Mouse (Mus musculus) heart, embryonic 12.5 days (tissue): ENCODE measurements around the gene Pde8a. TPM values are rescaled to one million over a fixed set of nuclear protein-coding genes. Genes with fewer than 3 reads are reported as not detected.

Experiments used
- ATAC-seq: fragments of 200-750 bp; cut with Nextera tagmentation; 2 replicates; pipeline ENCODE4 v1.8.0; 2017; ENCODE audit warnings: moderate TSS enrichment, moderate library complexity; ENCODE audit not compliant: insufficient number of reproducible peaks, low FRiP score
- H3K27ac ChIP-seq: fragments of 300-500 bp; sonication (generic); 2 replicates; pipeline ENCODE4 v1.5.1; 2016; ENCODE audit warnings: mild to moderate bottlenecking, moderate library complexity; ENCODE audit not compliant: poor library complexity, severe bottlenecking
- H3K27me3 ChIP-seq: fragments of 300-500 bp; sonication (generic); replicated peaks from 2 replicates; pipeline ENCODE4 v1.6.1; 2016; ENCODE audit warnings: mild to moderate bottlenecking, moderate library complexity
- H3K36me3 ChIP-seq: fragments of 300-500 bp; sonication (generic); 2 replicates; pipeline ENCODE4 v1.6.1; 2016; ENCODE audit warnings: mild to moderate bottlenecking, moderate library complexity
- H3K4me1 ChIP-seq: fragments of 300-500 bp; sonication (generic); replicated peaks from 2 replicates; pipeline ENCODE4 v1.6.1; 2016; ENCODE audit warnings: mild to moderate bottlenecking
- H3K4me2 ChIP-seq: fragments of 300-500 bp; sonication (generic); 2 replicates; pipeline ENCODE4 v1.6.1; 2016; ENCODE audit warnings: mild to moderate bottlenecking, moderate library complexity
- H3K4me3 ChIP-seq: fragments of 300-500 bp; sonication (generic); 2 replicates; pipeline ENCODE4 v1.5.1; 2016; ENCODE audit warnings: mild to moderate bottlenecking
- H3K9ac ChIP-seq: fragments of 300-500 bp; sonication (generic); 2 replicates; pipeline ENCODE4 v1.6.1; 2016; ENCODE audit warnings: mild to moderate bottlenecking, moderate library complexity
- H3K9me3 ChIP-seq: fragments of 300-500 bp; sonication (generic); replicated peaks from 2 replicates; pipeline ENCODE4 v1.6.1; 2016; ENCODE audit warnings: mild to moderate bottlenecking, moderate library complexity
- WGBS: fragments of 180-500 bp; shearing (Covaris S2); methylation state at CpG from one replicate; pipeline ENCODE4 v1.1.7; 2016; 5-methylcytosine and 5-hydroxymethylcytosine counted together
- polyA plus RNA-seq: library from polyadenylated mRNA; unstranded; fragments of >200 nt; fragmentation: Nextera tagmentation; extraction: Ambion mirVana; gene quantifications from 2 replicates; pipeline ENCODE4 v1.2.1, GENCODE M21; 2016

Pde8a gene
- polyA plus RNA-seq, 1 experiment from 2014 or later: 3.9 TPM

DNA sequence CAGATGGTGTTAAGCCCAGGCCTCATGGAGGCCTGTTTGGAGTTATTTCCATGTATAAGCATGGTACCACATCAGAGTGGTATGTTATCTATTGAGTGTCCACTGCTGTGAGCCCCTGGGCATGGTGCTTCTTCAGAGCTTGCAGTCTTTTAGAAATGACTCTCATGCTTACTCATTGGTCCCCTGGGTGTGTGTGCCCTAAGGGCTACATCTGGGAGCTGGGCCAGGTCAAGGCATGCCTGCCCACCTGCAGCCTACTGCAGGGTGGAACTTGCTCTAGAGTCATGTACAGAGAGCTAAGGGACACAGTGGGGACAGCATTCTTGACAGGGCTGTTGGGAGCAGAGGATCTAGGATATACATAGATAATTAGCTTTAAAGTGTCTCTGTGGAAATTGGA, 98.2 kb downstream of the Pde8a start:
- no peak for ATAC-seq

DNA sequence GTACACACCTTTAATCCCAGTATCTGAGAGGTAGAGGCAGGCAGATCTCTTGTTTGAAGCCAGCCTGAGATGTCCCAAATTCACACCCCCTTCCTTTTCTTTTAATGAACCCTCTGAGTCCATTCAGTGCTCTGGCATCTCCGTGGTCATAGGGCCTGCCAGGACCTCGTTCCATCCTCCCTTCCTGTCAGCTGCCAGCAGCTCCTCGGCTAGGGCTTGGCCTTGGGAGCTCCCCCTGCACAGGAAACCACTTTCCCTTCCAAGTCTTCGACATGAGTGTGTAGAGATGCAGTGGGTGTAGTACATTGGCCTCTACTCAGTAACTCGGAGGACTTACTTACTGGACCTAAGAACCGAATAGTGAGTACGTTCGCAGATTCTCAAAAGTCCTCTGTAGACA, 102.2 kb downstream of the Pde8a start:
- H3K36me3 ChIP-seq: no peaks in the 10 kb centered on the region
- no peak overlapping the region for H3K4me3 ChIP-seq
- no peak overlapping the region for H3K27ac ChIP-seq
- no peaks in the 10 kb centered on the region for H3K27me3 ChIP-seq
- H3K4me1 ChIP-seq: peaks cover 8% of the 10 kb centered on the region
- WGBS: 60% methylated on average over 8 of the region's 8 CpGs
- ATAC-seq: no peak
- H3K9me3 ChIP-seq: peaks cover 7% of the 10 kb centered on the region; the same call in 1 of the 2 replicates
- no peak overlapping the region for H3K9ac ChIP-seq
- H3K4me2 ChIP-seq: no peak overlapping the region

More for the DNA sequence above, 98.2 kb downstream of the Pde8a start:
- H3K36me3 ChIP-seq: no peaks in the 10 kb centered on the region
- H3K9ac ChIP-seq: no peak overlapping the region
- no peak overlapping the region for H3K4me2 ChIP-seq
- peaks cover 7% of the 10 kb centered on the region; the same call in 1 of the 2 replicates for H3K9me3 ChIP-seq
- no peak overlapping the region for H3K4me3 ChIP-seq
- H3K27me3 ChIP-seq: no peaks in the 10 kb centered on the region
- peaks cover 16% of the 10 kb centered on the region for H3K4me1 ChIP-seq
- no peak overlapping the region for H3K27ac ChIP-seq

DNA sequence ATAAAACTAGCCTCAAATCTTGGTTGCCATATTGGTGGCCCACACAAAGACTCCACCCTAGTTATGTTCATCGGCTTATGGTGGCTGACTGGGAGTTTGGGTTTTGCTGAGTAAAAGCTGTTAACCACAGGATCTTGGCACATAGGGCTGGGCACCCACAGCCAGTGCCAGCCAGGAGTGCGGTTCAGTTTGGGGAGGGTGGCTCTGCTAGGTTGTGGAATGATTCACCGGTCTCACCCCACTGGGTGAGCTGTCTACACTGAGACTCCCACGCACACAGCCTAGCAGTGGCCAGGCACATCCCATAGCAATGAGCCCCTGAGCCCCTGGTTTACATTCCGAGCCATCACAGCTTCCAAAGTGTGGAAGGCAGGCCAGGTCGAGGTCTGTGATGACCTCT, 106.4 kb downstream of the Pde8a start:
- H3K36me3 ChIP-seq: no peaks in the 10 kb centered on the region
- H3K9ac ChIP-seq: no peak overlapping the region
- H3K4me2 ChIP-seq: no peak overlapping the region
- no peak overlapping the region for H3K27ac ChIP-seq
- no peaks in the 10 kb centered on the region for H3K27me3 ChIP-seq
- H3K9me3 ChIP-seq: no peaks in the 10 kb centered on the region
- WGBS: 77% methylated on average over 6 of the region's 6 CpGs
- no peaks in the 10 kb centered on the region for H3K4me1 ChIP-seq
- no peak for ATAC-seq
- H3K4me3 ChIP-seq: no peak overlapping the region

DNA sequence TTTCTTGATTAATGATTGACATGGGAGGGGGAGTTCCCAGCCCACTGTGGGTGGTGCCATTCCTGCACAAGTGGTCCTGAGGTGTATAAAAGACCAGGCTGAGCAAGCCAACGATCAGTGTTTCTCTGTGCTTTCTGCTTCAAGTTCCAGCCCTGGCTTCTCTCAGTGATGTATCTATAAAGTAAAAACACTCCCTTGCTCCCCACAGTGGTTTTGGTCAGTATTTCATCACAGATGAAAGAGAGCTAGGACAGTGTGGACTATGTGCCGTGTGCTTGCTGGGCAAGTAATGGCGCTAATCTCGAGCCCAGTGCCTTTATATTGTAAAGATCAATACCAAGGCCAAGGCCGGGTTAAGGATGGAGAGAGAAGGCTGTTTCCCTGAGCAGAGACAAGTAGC, 108.4 kb downstream of the Pde8a start:
- Histone ChIP-seq H3K4me2 (no peak overlapping the region), H3K36me3 (0 out of 2 replicates have a peak, but pooled peaks cover under 1% of the 10 kb centered on the region), H3K4me1 (no peaks in the 10 kb centered on the region), H3K27me3 (no peaks in the 10 kb centered on the region), H3K9ac (no peak overlapping the region), H3K27ac (no peak overlapping the region), H3K4me3 (no peak overlapping the region), H3K9me3 (no peaks in the 10 kb centered on the region)
- no peak for ATAC-seq
- WGBS: 80% methylated on average over 5 of the region's 5 CpGs

DNA sequence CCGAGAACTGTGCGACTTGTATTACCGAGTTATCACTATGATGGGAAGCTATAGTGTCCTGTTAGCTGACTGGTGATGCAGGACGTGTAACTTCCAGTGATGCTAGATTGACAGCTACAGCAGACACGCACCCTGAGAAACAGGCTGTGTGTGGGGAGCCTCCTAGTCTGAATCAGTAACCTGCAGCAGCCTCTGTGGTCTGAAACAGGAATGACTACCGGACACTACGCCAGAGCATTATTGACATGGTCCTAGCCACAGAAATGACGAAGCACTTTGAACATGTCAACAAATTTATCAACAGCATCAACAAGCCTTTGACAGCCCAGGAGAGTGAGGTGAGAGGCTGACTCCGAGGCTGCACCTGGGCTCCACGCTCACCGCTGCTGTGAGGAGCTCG, 112.6 kb downstream of the Pde8a start:
- WGBS: 83% methylated on average over 12 of the region's 12 CpGs
- Histone ChIP-seq H3K9ac (no peak overlapping the region), H3K36me3 (peaks cover 25% of the 10 kb centered on the region), H3K27ac (no peak overlapping the region), H3K9me3 (no peaks in the 10 kb centered on the region), H3K4me1 (peaks cover 10% of the 10 kb centered on the region), H3K4me2 (no peak overlapping the region), H3K4me3 (no peak overlapping the region), H3K27me3 (no peaks in the 10 kb centered on the region)
- no peak for ATAC-seq

DNA sequence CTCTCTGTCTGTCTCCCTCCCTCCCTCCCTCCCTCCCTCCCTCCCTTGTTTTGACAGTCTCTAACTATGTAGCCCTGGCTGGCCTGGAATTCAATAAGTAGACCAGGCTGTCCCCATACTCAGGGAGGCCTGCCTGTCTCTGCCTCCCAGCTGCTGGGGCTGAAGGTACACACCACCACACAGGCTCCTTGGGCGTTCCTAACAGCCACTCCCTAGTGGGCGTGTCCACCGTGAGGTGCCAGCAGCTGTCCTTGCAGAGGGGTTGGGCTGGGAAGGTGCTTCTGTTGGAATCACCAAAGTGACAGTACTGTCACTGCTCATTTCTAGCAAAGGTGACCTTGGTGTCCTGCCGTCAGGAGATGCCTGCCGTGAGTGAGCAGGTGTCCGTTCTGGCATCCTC, 113.5 kb downstream of the Pde8a start:
- peaks cover 28% of the 10 kb centered on the region for H3K36me3 ChIP-seq
- no peak overlapping the region for H3K9ac ChIP-seq
- no peaks in the 10 kb centered on the region for H3K27me3 ChIP-seq
- H3K4me2 ChIP-seq: no peak overlapping the region
- peaks cover 16% of the 10 kb centered on the region for H3K4me1 ChIP-seq
- no peak overlapping the region for H3K4me3 ChIP-seq
- no peak for ATAC-seq
- no peaks in the 10 kb centered on the region for H3K9me3 ChIP-seq
- no peak overlapping the region for H3K27ac ChIP-seq
- 70% methylated on average over 6 of the region's 6 CpGs for WGBS

DNA sequence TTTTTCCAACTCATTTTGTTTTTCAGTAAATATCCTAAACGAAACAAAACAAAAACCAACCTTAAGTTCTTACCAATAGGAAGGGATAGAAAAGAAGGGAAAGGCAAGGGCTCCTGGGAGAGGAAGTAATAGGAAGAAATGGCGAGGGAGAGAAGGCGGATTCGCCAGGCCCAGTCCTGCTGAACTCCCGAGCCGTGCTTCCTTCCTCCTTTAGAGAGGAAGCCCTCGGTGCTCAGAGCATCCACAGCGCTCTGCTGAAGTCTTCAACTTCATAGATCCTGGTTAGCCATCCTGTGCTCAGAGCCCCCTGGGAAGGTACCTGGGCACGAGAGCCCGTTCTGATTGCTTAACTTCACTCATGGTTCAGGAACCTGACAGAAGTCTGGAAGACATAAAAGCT, 114.3 kb downstream of the Pde8a start:
- no peak overlapping the region for H3K4me2 ChIP-seq
- H3K36me3 ChIP-seq: peaks cover 33% of the 10 kb centered on the region
- no peak overlapping the region for H3K9ac ChIP-seq
- no peak for ATAC-seq
- peaks cover 17% of the 10 kb centered on the region for H3K4me1 ChIP-seq
- no peaks in the 10 kb centered on the region for H3K9me3 ChIP-seq
- H3K4me3 ChIP-seq: no peak overlapping the region
- WGBS: 71% methylated on average over 10 of the region's 10 CpGs
- H3K27me3 ChIP-seq: no peaks in the 10 kb centered on the region
- H3K27ac ChIP-seq: no peak overlapping the region

DNA sequence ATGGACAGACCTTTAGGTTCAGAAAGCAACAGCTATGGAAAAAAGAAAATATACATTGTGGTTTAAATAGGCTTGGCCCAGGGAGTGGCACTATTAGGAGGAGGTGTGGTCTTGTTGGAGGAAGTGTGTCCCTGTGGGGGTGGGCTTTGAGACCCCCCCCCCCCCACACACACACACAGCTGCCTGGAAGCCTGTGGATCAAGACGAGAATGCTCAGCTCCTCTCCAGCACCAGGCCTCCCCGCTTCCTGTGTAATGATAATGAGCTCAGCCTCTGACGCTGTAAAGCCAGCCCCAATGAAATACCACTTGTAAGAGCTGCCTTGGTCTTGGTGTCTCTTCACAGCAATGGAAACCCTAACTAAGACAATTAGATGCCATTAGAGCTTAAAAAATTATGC, 117.4 kb downstream of the Pde8a start:
- 13% methylated on average over 3 of the region's 3 CpGs for WGBS
- Histone ChIP-seq H3K4me3 (no peak overlapping the region), H3K4me1 (peaks cover 22% of the 10 kb centered on the region), H3K9ac (no peak overlapping the region), H3K27me3 (no peaks in the 10 kb centered on the region), H3K36me3 (peaks cover 43% of the 10 kb centered on the region), H3K9me3 (no peaks in the 10 kb centered on the region), H3K27ac (0 out of 2 replicates have a peak overlapping the region, but pooled peaks have one; percentile 7), H3K4me2 (no peak overlapping the region)
- ATAC-seq: peak; percentile 43; the same call in 1 of the 2 replicates

DNA sequence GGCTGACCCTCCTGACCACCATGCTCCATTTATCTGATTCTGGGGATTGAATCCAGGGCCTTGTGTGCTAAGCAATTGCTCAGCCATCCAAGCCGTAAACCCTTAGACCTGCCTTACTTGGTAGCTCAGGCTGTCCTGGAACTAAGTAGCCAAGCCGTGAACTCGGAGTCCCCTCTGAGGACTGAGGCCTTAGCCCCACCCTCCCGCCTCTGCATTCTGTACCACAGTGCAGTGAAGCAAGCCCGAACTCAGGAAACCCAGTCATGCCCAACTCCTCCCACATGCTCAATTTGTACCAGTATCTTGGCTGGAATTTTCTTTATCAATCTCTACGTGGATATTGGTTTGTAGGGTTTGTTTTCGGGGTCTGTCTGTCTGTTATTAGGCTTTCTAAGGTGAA, 118.5 kb downstream of the Pde8a start:
- H3K4me3 ChIP-seq: no peak overlapping the region
- no peaks in the 10 kb centered on the region for H3K27me3 ChIP-seq
- peaks cover 30% of the 10 kb centered on the region for H3K4me1 ChIP-seq
- H3K36me3 ChIP-seq: peaks cover 49% of the 10 kb centered on the region
- H3K27ac ChIP-seq: no peak overlapping the region
- H3K9ac ChIP-seq: no peak overlapping the region
- 74% methylated on average over 7 of the region's 7 CpGs for WGBS
- ATAC-seq: no peak
- no peak overlapping the region for H3K4me2 ChIP-seq
- no peaks in the 10 kb centered on the region for H3K9me3 ChIP-seq

DNA sequence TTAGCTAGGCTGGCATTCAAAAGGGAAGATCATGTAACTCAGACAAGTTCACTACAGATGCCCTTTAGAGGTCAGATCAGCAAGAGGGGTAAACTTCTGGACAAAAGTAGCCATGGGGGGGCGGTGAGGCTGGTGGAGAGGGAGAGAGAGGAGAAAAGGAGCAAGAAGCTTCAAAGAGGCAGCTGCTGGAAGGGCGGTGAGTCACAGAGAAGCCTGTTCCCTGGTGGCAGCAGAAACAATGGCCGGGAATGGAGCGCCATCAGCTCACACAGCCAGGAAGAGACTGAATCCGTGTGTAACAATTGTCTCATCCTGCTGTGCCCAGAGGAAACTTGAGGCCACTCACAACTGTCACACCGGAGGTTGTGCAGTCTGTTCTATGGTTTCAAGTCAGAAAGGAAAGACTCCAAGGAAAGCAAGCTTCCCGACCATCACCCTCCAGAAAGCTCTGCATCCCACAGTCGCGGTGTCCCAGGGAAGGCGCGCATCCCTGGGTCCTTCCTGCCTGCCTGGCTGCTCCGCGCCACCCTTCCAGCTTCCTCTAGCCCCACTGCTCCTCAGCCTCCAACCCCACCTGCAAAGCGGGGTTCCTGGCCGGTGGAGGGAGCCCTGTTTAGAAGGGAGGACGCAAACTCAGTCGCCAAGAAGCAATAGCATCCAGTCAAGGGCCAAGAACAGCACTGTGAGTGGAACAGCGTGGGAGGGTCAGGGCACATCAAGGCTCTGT, 122.5 kb downstream of the Pde8a start:
- no peak overlapping the region for H3K4me2 ChIP-seq
- H3K4me1 ChIP-seq: peaks cover 22% of the 10 kb centered on the region
- H3K27me3 ChIP-seq: no peaks in the 10 kb centered on the region
- H3K9me3 ChIP-seq: no peaks in the 10 kb centered on the region
- no peak overlapping the region for H3K9ac ChIP-seq
- peak; percentile 34; the same call in 1 of the 2 replicates for ATAC-seq
- 61% methylated on average over 18 of the region's 18 CpGs for WGBS
- no peak overlapping the region for H3K4me3 ChIP-seq
- H3K36me3 ChIP-seq: peaks cover 63% of the 10 kb centered on the region
- peak overlapping the region; percentile 57 for H3K27ac ChIP-seq

DNA sequence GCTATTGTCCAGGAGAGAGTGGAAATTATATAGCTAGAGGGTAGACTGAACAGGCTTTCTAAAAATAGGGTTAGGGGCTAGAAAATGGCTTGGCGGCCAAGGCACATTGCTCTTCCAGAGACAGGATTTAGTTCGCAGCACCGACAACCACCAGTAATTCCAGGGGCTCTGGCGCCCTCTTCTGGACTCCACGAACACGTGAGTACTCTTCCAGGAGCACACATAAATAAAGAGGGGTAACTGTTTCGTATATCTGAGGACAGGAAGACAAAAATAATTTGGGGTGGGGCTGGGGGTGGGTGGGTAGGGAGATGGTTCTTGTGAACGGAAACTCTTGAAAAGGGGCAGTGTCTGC, 123.0 kb downstream of the Pde8a start:
- Histone ChIP-seq H3K36me3 (peaks cover 68% of the 10 kb centered on the region), H3K9ac (no peak overlapping the region), H3K4me2 (no peak overlapping the region), H3K27ac (no peak overlapping the region), H3K4me1 (peaks cover 22% of the 10 kb centered on the region), H3K9me3 (no peaks in the 10 kb centered on the region), H3K4me3 (no peak overlapping the region), H3K27me3 (no peaks in the 10 kb centered on the region)
- 44% methylated on average over 8 of the region's 8 CpGs for WGBS
- ATAC-seq: no peak
